Mouse (Mus musculus) Muller cell, postnatal 12 days (primary cell): ENCODE data around the gene Rab11fip4.

Experiments
- DNase-seq: peaks from one replicate; pipeline ENCODE4 v3.0.0-alpha.2; 2015; ENCODE audit errors: inconsistent ontology term

Gene Rab11fip4

DNA sequence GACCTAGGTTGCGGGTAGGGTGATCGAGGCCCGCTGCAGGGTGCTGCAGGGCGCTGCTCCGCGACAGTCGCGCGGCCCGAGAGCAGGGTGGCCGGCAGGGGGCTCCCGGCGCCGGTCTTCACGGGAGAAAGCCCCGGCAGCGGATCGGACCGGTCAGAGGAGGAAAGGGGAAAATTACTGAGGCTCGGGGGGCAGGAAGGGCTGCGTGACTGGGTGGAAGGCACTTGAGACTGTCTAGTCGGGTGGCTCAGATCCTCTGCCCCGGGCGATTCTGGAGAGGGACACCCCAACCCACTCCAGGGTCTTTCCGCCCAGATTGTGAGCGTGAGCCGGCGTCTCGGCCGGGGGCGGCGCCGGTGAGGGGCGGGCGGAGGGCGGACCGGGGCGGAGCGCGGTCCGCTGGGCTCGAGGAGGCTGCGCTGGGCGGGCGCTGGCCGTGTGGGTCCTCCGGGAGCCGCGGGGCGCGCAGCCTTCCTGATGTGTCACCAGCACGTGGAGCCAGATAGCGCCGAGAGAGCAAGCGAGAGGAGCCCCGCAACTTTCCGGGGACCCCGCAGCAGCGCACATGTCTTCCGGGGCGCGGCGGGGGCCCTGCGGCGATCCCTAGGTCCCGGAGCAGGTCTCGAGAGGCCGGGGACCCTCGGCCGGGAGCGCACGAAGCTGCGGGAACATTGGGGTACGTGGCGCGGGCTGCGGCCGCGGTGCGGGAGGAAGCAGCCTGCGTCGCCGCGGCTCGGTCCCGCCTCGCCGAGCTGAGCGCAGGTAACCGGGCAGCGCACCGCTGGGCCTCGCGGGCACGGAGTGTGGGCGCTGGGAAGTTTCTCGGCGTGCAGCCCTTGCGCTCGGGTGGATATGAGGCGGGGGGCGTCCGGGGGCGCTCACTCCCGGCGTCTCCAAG, 120.1 kb downstream of the Rab11fip4 start:
- peak; percentile 94 for DNase-seq

DNA sequence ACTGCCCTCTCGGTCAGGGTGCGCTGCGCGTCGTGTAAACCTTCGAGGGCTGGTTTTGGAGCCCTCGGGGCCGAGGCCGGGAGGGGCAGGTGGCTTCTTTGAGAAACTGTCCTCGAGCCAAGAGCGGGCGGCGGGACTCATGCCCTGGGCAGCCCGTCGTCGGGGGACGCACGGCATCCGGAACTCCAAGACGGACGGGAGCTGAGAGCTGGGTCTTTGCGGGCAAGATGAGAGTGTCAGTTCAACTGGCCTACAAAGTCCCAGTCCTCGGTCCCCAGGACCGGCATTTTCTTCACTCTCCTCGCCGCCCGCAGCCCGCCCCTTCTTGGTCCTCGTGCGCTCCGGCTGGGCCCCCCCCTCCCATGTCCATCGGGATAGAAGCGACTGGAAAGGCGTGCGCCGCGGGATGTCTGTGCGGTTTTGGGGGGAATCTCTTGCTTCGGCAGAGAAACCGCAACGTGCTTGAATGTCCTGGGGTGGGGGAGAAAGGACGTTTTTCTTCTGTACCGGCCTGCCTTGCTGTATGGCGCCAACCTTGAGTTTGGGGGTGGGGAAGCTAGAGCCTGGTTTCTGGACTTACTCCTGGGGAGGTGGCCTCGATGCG, 120.9 kb downstream of the Rab11fip4 start:
- DNase-seq, result peak; percentile 59

GRCm38 (mm10) chr11:79713184-79713583, 122.2 kb downstream of the Rab11fip4 start:
- no peak for DNase-seq

GRCm38 (mm10) chr11:79713678-79714077, 122.7 kb downstream of the Rab11fip4 start:
- no peak for DNase-seq

GRCm38 (mm10) chr11:79714082-79714742, 123.2 kb downstream of the Rab11fip4 start:
- no peak for DNase-seq

GRCm38 (mm10) chr11:79714743-79715110, 123.7 kb downstream of the Rab11fip4 start:
- no peak for DNase-seq

DNA sequence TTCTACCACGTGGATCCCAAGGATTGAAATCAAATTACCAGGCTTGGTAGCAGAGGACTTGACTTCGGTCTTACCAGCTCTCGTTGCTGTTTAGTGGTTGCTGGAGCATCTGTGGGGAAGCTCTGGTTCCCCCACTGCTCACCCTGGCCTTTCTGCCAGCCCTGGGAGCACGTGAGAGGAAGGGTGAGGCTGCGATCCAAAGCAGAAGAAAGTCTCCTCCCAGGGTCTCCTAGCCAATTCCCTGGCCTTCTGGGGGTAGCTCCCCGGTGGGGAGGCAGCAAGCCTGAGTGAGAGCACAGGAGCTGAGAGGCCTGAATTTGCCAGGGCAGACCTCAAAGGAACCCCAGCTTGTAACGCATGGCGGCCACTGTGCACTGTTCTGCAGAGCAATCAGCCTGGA, 124.3 kb downstream of the Rab11fip4 start:
- no peak for DNase-seq

DNA sequence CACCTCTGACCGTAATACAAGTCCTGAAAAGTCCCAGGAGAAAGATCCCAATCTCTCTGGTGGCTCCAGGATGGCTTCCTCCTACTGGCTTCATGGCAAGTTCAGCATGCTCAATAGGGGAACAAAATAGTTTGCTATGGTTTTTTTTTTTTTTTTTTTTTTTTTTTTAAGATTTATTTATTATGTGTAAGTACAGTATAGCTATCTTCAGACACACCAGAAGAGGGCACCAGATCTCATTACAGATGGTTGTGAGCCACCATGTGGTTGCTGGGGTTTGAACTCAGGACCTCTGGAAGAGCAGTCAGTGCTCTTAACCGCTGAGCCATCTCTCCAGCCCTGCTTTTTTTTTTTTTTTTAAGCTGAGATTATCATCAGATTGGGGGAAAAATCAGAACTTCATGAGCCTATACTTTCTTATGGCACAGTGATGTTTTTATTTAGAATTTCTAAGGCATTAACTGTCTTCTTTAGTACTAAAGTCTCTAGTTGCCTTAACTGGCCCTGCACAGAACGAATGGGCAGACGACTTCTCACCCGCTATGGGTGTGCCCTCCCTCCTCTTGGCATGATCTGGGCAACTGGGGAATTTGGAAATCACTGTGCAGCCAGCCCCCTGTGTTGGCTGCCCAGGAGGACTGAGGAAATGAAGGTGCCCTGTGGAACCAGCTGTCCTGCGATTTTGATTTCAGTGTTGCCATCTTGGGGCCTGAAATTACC, 124.9 kb downstream of the Rab11fip4 start:
- DNase-seq, result no peak

GRCm38 (mm10) chr11:79716453-79716749, 125.4 kb downstream of the Rab11fip4 start:
- DNase-seq, result no peak

GRCm38 (mm10) chr11:79717271-79717670, 126.3 kb downstream of the Rab11fip4 start:
- no peak for DNase-seq

GRCm38 (mm10) chr11:79717801-79718200, 126.8 kb downstream of the Rab11fip4 start:
- DNase-seq, result no peak

DNA sequence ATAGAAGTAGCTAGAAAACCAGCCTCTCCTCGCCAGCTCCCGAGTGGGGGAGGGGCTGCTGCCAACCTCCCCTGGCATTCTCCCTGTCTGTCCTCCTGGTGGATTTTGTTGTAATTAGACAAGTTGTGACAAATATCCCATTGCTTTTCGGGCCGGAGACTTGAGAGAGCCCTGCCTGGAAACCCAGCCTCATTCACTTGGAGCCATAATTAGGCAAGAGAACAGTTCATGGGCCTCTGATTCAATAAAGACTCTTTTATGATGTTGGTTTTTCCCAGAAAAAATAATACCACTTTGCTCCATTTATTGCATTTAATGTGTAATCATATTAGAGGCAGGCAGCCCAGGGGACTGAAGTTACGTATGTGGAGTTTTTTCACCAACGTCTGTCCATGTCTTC, 127.2 kb downstream of the Rab11fip4 start:
- DNase-seq, result no peak

- no peak for DNase-seq
Measured at GRCm38 (mm10) chr11:79718829-79719346, 127.9 kb downstream of the Rab11fip4 start.

- peak; percentile 47 for DNase-seq
Measured at GRCm38 (mm10) chr11:79720737-79721136, 129.7 kb downstream of the Rab11fip4 start.

- no peak for DNase-seq
Measured at GRCm38 (mm10) chr11:79722811-79723210, 131.8 kb downstream of the Rab11fip4 start.

DNA sequence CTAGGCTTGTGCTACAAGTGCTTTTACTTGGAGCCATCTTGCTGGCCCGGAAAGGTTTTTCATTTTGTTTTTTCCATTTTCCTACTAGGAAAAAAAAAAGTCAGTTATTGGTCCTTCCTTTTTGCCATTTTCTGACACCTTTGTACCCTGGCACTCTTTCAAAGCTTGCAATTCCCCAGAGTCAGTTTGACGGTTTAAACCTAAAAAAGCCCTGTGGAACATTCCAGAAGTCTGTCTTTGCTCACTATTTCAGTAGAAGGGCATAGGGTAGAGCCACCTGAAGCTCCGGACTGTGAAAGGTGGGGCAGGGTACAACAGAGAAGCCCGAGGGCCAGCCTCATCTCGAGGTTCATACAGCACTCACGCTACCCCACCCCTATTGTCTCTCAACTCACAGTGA, 134.0 kb downstream of the Rab11fip4 start:
- DNase-seq, result no peak

GRCm38 (mm10) chr11:79729231-79730047, 138.4 kb downstream of the Rab11fip4 start:
- DNase-seq, result peak; percentile 96

- DNase-seq, result no peak
Measured at GRCm38 (mm10) chr11:79730462-79730861, 139.4 kb downstream of the Rab11fip4 start.

DNA sequence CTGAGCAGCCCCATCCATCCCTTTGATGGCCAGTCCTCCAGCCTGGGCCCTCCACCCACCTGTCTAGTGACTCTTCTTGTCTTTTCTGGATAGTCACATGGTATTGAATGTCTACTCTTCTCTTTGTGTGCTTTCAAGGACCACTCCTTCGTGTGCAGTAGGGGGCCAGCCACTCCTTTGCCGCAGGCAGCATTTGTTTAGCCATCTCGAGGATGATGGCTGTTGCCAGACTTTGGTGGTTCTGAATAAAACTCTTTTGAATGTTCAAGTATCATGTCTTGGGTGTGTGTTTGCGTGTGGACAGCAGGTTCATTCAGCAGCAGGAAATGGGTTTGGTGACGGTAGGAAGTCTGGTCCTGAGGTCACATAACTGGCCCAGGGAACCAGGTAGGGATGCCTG, 140.5 kb downstream of the Rab11fip4 start:
- DNase-seq, result no peak

- DNase-seq, result no peak
Measured at GRCm38 (mm10) chr11:79733013-79733412, 142.0 kb downstream of the Rab11fip4 start.
